Mouse (Mus musculus) liver, postnatal 0 days (tissue): ENCODE data around the gene Atp1a3. TPM values are rescaled to one million over a fixed set of nuclear protein-coding genes. Genes with fewer than 3 reads are reported as not detected.

Experiments
- ATAC-seq: fragments of 200-750 bp; cut with Nextera tagmentation; 2 replicates; pipeline ENCODE4 v1.8.0; 2017; ENCODE audit warnings: mild to moderate bottlenecking, moderate library complexity
- DNase-seq: peaks from one replicate; pipeline ENCODE4 v3.0.0-alpha.2; 2016
- H3K27ac ChIP-seq: fragments of 300-500 bp; sonication (generic); 2 replicates; pipeline ENCODE4 v1.5.1; 2014; ENCODE audit warnings: antibody characterized with exemption, moderate library complexity, mild to moderate bottlenecking, low read depth
- H3K27me3 ChIP-seq: fragments of 300-500 bp; sonication (generic); 2 replicates; pipeline ENCODE4 v1.6.1; 2014; ENCODE audit warnings: low read length, control low read depth, mixed read lengths; ENCODE audit not compliant: insufficient read depth
- H3K36me3 ChIP-seq: fragments of 300-500 bp; sonication (generic); replicated peaks from 2 replicates; pipeline ENCODE4 v1.6.1; 2014; ENCODE audit warnings: mild to moderate bottlenecking, control low read depth, low read length, moderate library complexity, mixed read lengths; ENCODE audit not compliant: insufficient read depth
- H3K4me1 ChIP-seq: fragments of 300-500 bp; sonication (generic); 2 replicates; pipeline ENCODE4 v1.6.1; 2014; ENCODE audit warnings: antibody characterized with exemption, mild to moderate bottlenecking, control low read depth; ENCODE audit not compliant: insufficient read depth
- H3K4me2 ChIP-seq: fragments of 300-500 bp; sonication (generic); 2 replicates; pipeline ENCODE4 v1.6.1; 2014; ENCODE audit warnings: low read depth, mild to moderate bottlenecking, low read length, moderate library complexity, mixed read lengths
- H3K4me3 ChIP-seq: fragments of 300-500 bp; sonication (generic); 2 replicates; pipeline ENCODE4 v1.5.1; 2014; ENCODE audit warnings: low read depth, low read length
- H3K9ac ChIP-seq: fragments of 300-500 bp; sonication (generic); replicated peaks from 2 replicates; pipeline ENCODE4 v1.6.1; 2014; ENCODE audit warnings: mild to moderate bottlenecking, moderate library complexity
- H3K9me3 ChIP-seq: fragments of 300-500 bp; sonication (generic); 2 replicates; pipeline ENCODE4 v1.6.1; 2016; ENCODE audit warnings: mild to moderate bottlenecking, control low read depth, low read length, mixed read lengths
- CTCF ChIP-seq: sonication (generic); IDR thresholded peaks from 2 replicates; pipeline ENCODE4 v1.5.1; 2016; ENCODE audit warnings: antibody characterized with exemption, low read depth
- EP300 ChIP-seq: IDR thresholded peaks from 2 replicates; pipeline ENCODE4 v1.6.1; 2016; ENCODE audit warnings: antibody characterized with exemption, low read depth, mild to moderate bottlenecking
- WGBS: fragments of 180-500 bp; shearing (Covaris S2); extraction: QIAGEN DNeasy Blood & Tissue Kit; methylation state at CpG from one replicate; pipeline ENCODE4 v1.1.7; 2014; ENCODE audit not compliant: insufficient replicate concordance; 5-methylcytosine and 5-hydroxymethylcytosine counted together
- polyA plus RNA-seq: library from polyadenylated mRNA; unstranded; fragments of >200 nt; fragmentation: Nextera tagmentation; extraction: Ambion mirVana; gene quantifications from 2 replicates; pipeline ENCODE4 v1.2.1, GENCODE M21; 2015

The Atp1a3 gene
- polyA plus RNA-seq, 1 experiment from 2014 or later: 1.2 TPM

DNA sequence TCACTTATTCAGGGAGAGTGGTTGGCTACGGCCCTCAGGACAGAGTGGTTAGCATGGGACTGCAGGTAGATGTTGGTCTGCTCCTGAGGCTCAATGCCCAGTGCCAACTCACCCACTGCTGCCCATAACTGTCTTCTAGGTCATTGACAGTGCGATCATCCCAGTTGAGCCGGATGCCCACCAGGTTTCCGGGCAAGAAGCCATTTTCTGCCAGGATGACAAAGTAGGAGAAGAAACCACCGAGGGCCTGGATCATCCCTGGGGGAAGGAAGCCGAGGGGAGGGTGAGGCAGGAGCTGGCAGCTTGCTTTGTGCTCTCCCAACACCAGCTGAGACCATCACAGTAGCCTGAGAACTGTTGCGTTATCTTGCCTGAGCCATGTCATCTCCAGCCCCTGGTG, 25.3 kb downstream of the Atp1a3 start:
- no peak overlapping the region for H3K4me3 ChIP-seq
- DNase-seq (no peak), ATAC-seq (no peak)
- H3K9me3 ChIP-seq: no peaks in the 10 kb centered on the region
- no peak overlapping the region for H3K27ac ChIP-seq
- TF ChIP-seq CTCF (no peak), EP300 (no peak)
- H3K4me2 ChIP-seq: no peak overlapping the region
- 71% methylated on average over 7 of the region's 7 CpGs for WGBS
- H3K9ac ChIP-seq: no peak overlapping the region
- H3K4me1 ChIP-seq: no peaks in the 10 kb centered on the region
- no peaks in the 10 kb centered on the region for H3K36me3 ChIP-seq
- no peaks in the 10 kb centered on the region for H3K27me3 ChIP-seq

DNA sequence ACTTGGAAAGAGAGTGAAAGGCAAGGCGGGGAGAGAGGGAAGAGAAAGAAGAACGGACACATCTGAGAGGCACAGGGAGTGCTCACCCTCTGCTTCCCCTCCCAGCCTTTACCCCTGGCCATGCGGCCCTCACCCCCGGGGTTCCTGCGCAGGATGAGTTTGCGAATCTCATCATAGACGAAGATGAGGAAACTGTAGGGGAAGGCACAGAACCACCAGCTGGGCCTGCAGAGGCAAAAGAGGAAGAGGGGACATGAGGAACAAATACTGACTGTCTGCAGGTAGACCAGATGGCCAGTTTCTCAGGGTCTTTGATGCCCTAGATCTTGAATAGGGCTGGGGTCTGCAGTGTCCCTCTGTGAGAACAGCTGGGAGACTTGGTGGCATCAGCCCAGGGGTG, 27.0 kb downstream of the Atp1a3 start:
- DNase-seq (peak; percentile 49), ATAC-seq (peak; percentile 35; the same call in 1 of the 2 replicates)
- H3K27ac ChIP-seq: 0 out of 2 replicates have a peak overlapping the region, but pooled peaks have one; percentile 34
- no peak overlapping the region for H3K4me2 ChIP-seq
- H3K36me3 ChIP-seq: no peaks in the 10 kb centered on the region
- no peaks in the 10 kb centered on the region for H3K4me1 ChIP-seq
- no peak overlapping the region for H3K9ac ChIP-seq
- WGBS: 31% methylated on average over 7 of the region's 7 CpGs
- H3K27me3 ChIP-seq: no peaks in the 10 kb centered on the region
- H3K9me3 ChIP-seq: no peaks in the 10 kb centered on the region
- TF ChIP-seq EP300 (no peak), CTCF (no peak)
- no peak overlapping the region for H3K4me3 ChIP-seq

GRCm38 (mm10) chr7:24974893-24975595, 30.7 kb downstream of the Atp1a3 start:
- ATAC-seq (no peak), DNase-seq (no peak)
- peaks cover 6% of the 10 kb centered on the region for H3K4me1 ChIP-seq
- H3K27me3 ChIP-seq: no peaks in the 10 kb centered on the region
- no peak for TF ChIP-seq EP300
- peak; percentile 81 for TF ChIP-seq CTCF
- H3K9me3 ChIP-seq: no peaks in the 10 kb centered on the region
- WGBS: 19% methylated on average over 9 of the region's 9 CpGs
- H3K36me3 ChIP-seq: 0 out of 2 replicates have a peak, but pooled peaks cover 2% of the 10 kb centered on the region
- no peak overlapping the region for H3K9ac ChIP-seq
- no peak overlapping the region for H3K4me3 ChIP-seq
- H3K4me2 ChIP-seq: peak overlapping the region; percentile 5; the same call in 1 of the 2 replicates
- H3K27ac ChIP-seq: no peak overlapping the region

GRCm38 (mm10) chr7:24973902-24974301, 31.9 kb downstream of the Atp1a3 start:
- no peaks in the 10 kb centered on the region for H3K9me3 ChIP-seq
- no peak overlapping the region for H3K4me2 ChIP-seq
- H3K9ac ChIP-seq: no peak overlapping the region
- peaks cover 6% of the 10 kb centered on the region for H3K4me1 ChIP-seq
- no peak for DNase-seq
- ATAC-seq: no peak
- H3K27me3 ChIP-seq: no peaks in the 10 kb centered on the region
- H3K4me3 ChIP-seq: no peak overlapping the region
- WGBS: 69% methylated on average over 5 of the region's 5 CpGs
- no peak overlapping the region for H3K27ac ChIP-seq
- H3K36me3 ChIP-seq: 0 out of 2 replicates have a peak, but pooled peaks cover 5% of the 10 kb centered on the region
- TF ChIP-seq EP300 (no peak), CTCF (no peak)

DNA sequence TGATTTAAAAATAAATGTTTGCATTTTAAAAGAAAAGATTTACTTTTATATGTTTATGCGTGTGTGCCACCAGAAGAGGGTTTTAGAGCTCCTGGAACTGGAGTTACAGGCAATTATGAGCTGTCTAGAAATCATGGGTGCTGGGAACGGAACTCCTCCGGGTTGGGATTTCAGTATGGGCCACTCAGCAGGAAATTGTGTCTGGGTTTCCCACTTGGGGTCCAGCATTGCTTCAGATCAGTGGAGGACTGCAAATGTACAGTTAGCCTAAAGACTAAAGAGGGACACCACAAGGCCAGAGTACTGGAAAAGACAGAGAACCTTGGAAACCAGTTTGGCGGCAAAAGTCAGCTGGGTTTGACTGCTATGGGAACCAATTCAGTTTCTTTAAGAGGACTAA, 32.5 kb downstream of the Atp1a3 start:
- Histone ChIP-seq H3K4me2 (no peak overlapping the region), H3K9ac (no peak overlapping the region), H3K27me3 (no peaks in the 10 kb centered on the region), H3K4me1 (peaks cover 6% of the 10 kb centered on the region), H3K36me3 (0 out of 2 replicates have a peak, but pooled peaks cover 5% of the 10 kb centered on the region), H3K9me3 (no peaks in the 10 kb centered on the region), H3K4me3 (no peak overlapping the region), H3K27ac (no peak overlapping the region)
- no peak for ATAC-seq
- no peak for DNase-seq
- TF ChIP-seq CTCF (no peak), EP300 (no peak)
- 79% methylated on average over 4 of the region's 4 CpGs for WGBS

- Histone ChIP-seq H3K27me3 (no peaks in the 10 kb centered on the region), H3K9ac (peak within 1 kb of the TSS; percentile 83), H3K4me2 (peak within 1 kb of the TSS; percentile 98), H3K36me3 (0 out of 2 replicates have a peak, but pooled peaks cover 5% of the 10 kb centered on the region), H3K4me1 (peaks cover 6% of the 10 kb centered on the region), H3K9me3 (no peaks in the 10 kb centered on the region), H3K27ac (peak within 1 kb of the TSS; percentile 84), H3K4me3 (peak within 1 kb of the TSS; percentile 83)
- ATAC-seq (peak; percentile 93), DNase-seq (peak; percentile 92)
- under 1% methylated on average over 45 of the region's 45 CpGs for WGBS
- TF ChIP-seq EP300 (no peak), CTCF (peak; percentile 74)
These were observed 33.5 kb downstream of the Atp1a3 start, which contains the start of gene Rabac1 for GRCm38 (mm10) chr7:24971972-24972893. Gene Rabac1 (minus strand): TSS chr7:24972754.
